Mouse (Mus musculus): ENCODE measurements at regions not wholly inside any gene's neighbourhood (a gene's known extent, or its start where the extent isn't known, plus 50 kb on each side); places are given as distances from the start of the nearest gene placed in this dataset.
A peak's percentile ranks its signal among the peaks of the same experiment; 100 is the strongest.
"Not testable (repeated sequence)": the region's sequence is repeated elsewhere in the genome, so short reads cannot be mapped to it uniquely, and the experiment has no call there.

- no peak for DNase-seq
Measured at GRCm38 (mm10) chr2:21980177-21980576, 247.1 kb upstream of the Myo3a start.

DNA sequence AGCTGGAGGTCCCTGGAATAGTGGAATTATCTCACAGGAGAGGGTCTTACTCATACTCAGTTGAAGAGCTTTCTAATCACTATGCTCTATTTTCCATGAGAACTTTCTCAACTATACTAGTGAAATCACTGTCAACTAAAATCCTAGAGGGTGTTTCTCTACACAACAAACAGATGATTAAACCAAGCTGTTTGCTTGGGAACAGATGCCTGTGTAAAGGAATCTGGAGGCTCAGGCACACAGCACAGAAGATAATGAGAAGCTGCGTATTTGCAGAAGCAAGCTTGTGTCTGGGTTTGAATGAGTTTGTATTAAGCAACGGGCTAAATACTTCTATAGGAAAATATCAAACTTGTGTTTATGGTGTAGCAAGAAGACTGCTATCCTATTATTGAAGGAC lies 202.9 kb upstream of the Myo3a start:
- DNase-seq = no peak

DNA sequence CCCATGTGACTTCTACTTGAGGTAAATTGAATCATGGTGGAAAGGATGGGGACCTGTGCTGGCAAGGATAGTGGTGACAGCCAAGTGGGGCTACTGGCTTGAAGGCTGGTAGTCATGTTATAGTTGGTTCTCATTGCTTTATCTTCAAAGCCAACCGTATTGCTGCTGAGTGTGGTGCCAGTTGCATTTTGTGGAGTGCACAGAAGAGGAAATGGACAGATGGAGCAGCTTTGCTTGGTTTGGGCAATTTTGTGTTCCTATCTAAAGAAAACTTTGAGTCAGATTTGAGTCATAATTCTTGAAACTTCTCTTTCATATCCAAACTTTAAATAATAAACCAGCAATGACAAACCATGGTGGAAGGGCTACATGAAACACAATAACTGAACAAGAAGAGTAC lies 200.5 kb upstream of the Myo3a start:
- DNase-seq = no peak

- DNase-seq = no peak
Measured at GRCm38 (mm10) chr2:22028569-22028968, 198.7 kb upstream of the Myo3a start.

- no peak for DNase-seq
Measured at GRCm38 (mm10) chr2:22029022-22029803, 198.1 kb upstream of the Myo3a start.

DNA sequence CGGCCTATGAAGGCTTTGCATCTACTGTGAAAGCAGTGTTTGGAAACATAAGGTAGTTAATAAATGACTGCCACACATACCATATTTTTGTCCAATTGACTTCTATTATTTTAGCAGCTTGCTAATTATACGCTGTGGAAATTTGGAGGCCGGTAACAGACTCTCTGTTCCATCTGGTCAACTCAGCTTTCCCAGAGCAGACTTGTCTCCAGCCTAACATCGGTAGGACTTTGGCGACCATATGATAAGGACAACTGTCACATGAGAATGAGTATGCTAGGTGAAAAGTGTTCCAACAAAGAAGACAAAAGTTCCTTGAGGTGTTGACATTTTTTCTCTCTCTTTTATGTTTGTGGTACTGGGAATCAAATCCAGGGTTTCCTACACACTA lies 197.5 kb upstream of the Myo3a start:
- DNase-seq = no peak

DNA sequence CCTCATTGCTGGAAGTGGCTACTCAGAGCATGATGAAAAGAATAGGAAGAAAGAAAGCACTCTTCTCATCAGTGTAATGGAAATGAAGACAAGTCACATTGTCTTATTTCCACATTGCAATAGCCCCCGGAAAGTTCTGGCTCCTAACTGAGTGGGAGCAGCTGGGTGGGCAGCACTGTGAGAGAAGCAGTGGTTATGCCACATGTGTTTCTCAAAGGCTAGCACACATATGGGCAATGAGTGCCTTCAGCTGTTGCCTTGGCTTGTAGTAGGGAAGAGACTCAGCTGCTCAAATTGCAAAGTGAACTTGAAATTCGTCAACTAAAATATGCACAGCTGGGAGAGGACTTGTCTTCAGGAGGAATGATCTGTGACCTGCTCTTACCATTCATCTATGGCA lies 190.5 kb upstream of the Myo3a start:
- no peak for DNase-seq

DNA sequence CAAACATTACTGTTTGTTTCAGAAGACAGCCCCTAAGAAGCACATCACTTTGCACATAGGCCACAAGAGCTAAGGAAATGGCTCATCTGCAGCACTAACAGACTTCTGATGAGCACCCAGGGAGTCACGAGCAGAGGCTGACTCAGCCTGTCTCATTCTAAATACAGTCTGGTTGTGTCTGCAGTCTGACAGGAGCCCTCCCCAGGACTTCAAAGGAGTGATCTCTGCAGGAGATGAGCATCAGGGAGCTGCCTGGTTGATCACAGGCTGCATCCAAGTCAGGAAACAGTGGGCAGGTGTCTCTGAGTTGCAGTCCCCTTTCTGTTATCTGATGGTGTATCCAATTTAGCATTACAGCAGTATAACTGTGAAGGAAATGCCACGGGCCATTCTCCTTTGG lies 188.5 kb upstream of the Myo3a start:
- DNase-seq = no peak

DNA sequence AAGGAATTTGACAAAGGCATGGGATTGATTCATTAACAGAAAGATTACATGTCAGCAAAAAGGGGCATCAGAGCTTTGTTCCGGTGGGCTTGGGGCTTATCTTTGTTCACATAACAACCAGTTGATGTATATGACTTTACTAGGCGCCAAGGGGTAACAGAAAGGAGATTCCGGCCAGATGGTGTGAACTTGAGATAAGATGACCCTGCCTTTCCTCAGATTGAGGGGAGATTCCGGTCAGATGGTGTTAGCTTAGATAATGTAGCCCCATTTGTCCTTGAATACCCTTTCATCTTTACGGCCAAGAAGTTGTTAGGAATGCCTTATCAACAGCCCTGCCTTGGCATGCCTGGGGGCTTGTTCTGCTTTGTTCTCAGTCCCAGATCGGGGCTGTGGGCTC lies 183.4 kb upstream of the Myo3a start:
- not testable (repeated sequence) for DNase-seq

DNA sequence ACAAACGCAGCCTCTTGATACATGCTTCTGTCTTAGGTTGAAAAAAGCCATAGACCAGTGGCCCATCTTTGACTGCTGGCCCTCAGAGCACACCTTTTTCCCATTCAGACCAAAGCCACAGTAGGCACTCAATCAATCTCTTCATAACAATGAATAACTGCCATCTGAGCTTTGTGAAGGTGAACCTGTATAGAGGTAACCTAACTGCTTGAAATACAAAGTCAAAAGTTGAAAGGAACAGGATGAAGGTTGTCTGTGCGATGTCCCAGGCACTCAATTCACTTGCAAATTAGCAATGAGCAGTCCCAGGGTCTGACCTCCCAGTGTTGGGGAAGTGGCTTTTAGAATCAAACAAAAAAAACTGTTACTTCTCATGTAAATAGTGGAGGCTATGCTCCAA lies 182.4 kb upstream of the Myo3a start:
- DNase-seq = no peak

DNA sequence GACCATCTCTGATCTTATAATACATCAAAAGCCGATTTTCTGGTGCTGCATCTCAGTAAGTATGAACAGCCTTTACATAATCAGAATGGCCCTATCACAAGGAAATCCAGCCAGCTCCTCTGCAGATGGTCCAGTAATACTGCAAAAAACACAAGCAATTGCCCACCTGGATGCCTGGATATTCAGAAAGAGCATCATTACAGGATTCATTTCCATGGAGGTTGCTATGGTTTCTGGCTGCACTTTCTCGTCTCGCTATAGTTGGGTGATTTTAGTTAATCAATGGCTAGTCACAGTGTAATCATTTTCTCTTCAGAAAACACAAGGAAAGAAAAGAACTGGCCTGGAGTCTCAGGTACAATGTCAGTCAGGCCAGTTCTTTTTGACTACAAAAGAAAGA lies 179.8 kb upstream of the Myo3a start:
- DNase-seq = no peak

- DNase-seq = no peak
Measured at GRCm38 (mm10) chr2:22066535-22066934, 160.8 kb upstream of the Myo3a start.

DNA sequence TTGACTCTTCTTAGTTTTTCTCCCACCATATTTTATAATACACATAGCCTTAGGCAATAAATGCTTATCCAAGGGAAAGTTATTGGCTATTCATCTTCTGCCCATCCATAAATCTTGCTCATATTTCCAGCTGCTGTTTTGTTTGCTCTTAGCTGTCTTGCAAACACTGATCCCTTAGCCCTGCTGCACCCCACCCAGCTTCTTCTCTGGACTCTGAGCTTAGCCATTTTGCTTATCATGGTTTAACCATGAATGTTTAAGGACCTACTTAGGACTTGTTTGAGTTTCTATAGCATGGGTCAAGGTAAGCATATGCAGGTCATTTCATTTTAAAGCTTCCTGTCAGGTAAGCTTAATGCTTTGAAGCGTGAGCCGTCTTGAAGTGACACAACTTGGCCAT lies 130.5 kb upstream of the Myo3a start:
- DNase-seq = no peak

- no peak for DNase-seq
Measured at GRCm38 (mm10) chr2:22105150-22105549, 122.2 kb upstream of the Myo3a start.

DNA sequence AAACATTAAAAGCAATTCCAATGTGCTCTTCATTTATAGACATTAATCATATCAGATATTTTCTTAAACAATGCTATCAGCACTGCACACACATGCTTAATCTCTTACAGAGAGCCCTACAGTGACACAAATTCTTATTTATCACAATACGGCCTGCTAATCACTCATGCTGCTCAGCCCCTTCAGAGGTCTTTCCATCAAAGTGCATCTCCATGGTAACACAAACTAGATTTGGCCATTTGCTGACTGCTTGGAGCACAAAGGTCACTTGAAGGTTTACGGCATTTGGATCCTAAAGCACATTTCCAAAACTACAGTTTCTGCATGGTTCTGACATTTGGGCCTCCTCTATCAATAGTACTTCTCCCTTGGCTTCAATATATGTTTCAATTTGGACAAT lies 77.6 kb upstream of the Myo3a start:
- DNase-seq = no peak

DNA sequence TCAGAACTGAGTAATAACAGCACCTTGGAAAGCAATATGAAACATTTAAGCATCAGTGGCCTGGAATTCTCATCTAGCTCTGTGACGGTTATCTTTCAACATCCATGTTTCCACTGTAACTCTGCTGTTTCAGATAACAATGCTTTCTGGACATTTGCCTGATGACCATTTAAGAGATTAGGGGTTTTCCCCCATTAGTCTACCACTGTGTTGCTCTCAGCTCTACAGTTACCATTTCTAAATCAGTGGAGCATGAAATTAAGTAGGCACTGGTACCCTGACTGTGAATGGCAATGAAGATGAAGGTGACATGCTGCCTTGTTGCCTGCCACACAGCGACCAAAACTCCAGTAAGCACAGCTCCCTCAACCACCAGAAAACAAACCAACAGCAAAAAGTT lies 70.7 kb upstream of the Myo3a start:
- DNase-seq = peak; percentile 5

GRCm38 (mm10) chr2:22165443-22165842 lies 61.9 kb upstream of the Myo3a start:
- DNase-seq = no peak

GRCm38 (mm10) chr2:22165919-22166318 lies 61.4 kb upstream of the Myo3a start:
- DNase-seq = no peak
